Mouse (Mus musculus) embryonic fibroblast, embryonic 13.5 days (primary cell): ENCODE results near the gene Gm10715. TPM values are rescaled to one million over a fixed set of nuclear protein-coding genes. Genes with fewer than 3 reads are reported as not detected.

ENCODE experiments used
- polyA plus RNA-seq: library from polyadenylated mRNA; stranded (reverse); fragments of >200 nt; gene quantifications from 2 replicates; pipeline ENCODE4 v1.2.4, GENCODE M21; 2011; ENCODE audit warnings: low read depth; ENCODE audit not compliant: missing spikeins, insufficient read length

The Gm10715 gene
- polyA plus RNA-seq, 1 experiment, result not detected

Other genes starting within 250 kb of the Gm10715 start
- not detected in 2 replicates for gene Gm10722, start 36.0 kb upstream of the Gm10715 start, polyA plus RNA-seq
- gene Gm11168, start 33.5 kb upstream of the Gm10715 start, polyA plus RNA-seq, result 0.78 and 2.1 TPM in 2 replicates
- not detected in 2 replicates for gene Gm10721, start 23.7 kb upstream of the Gm10715 start, polyA plus RNA-seq
- gene Gm10720, start 21.2 kb upstream of the Gm10715 start, polyA plus RNA-seq, result not detected in 2 replicates
- 4.0 TPM in 1 of 2 replicates, not detected in the other for gene Gm10719, start 19.5 kb upstream of the Gm10715 start, polyA plus RNA-seq
- not detected in 2 replicates for gene Gm10718, start 13.3 kb upstream of the Gm10715 start, polyA plus RNA-seq
- gene Gm10717, start 11.5 kb upstream of the Gm10715 start, polyA plus RNA-seq, result 0.80 TPM in 1 of 2 replicates, not detected in the other
- gene Gm17535, start 2.3 kb upstream of the Gm10715 start, polyA plus RNA-seq, result not detected in 2 replicates